ENCODE assay signal across 8 mouse cellular contexts in the genomic region with DNA sequence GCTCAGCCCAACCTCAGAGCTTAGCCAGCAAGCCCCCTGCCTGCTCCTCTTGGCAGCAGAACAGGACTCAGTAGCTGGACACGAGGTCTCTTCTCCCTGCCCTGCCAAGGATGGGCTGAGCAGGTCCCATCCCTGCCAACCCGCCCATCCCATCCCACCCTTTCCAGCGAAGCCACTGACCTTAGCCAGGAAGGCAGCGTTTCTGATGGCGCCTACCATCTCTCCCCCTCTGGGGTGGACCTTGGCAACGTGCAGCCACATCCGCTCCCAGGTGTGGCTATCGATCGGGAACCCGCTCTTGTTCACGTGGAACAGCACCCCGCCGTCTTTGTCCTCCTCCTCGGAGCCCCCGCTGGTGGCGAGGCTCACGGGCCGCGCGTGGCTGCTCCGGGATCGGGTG. TPM values are rescaled to one million over a fixed set of nuclear protein-coding genes. Genes with fewer than 3 reads are reported as not detected.
A peak's percentile ranks its signal among the peaks of the same experiment; 100 is the strongest.
DNase-seq lines count a peak whose midpoint lies in the region; ATAC-seq lines count a peak whose summit lies in the region.

No protein-coding gene starts in this region.

- H3K9me3 ChIP-seq in embryonic facial prominence, embryonic 11.5 days (replicated peaks; ENCODE audit: control insufficient read depth, low read length), result no peaks in the 10 kb centered on the region
- H3K9me3 ChIP-seq in intestine, embryonic 14.5 days (ENCODE audit: control insufficient read depth, low read length), result no peaks in the 10 kb centered on the region
- no peaks in the 10 kb centered on the region for H3K9me3 ChIP-seq in neural tube, embryonic 12.5 days

- H3K27ac ChIP-seq in embryonic facial prominence, embryonic 11.5 days (replicated peaks; ENCODE audit: low read depth, low read length), result no peak overlapping the region
- peak overlapping the region; percentile 93; the same call in 1 of the 2 replicates for H3K27ac ChIP-seq in intestine, embryonic 14.5 days (ENCODE audit: low read depth)
- peak overlapping the region; percentile 83 for H3K27ac ChIP-seq in neural tube, embryonic 12.5 days

- H3K9ac ChIP-seq in embryonic facial prominence, embryonic 11.5 days (replicated peaks; ENCODE audit: low read length), result peak overlapping the region; percentile 92
- peak overlapping the region; percentile 54 for H3K9ac ChIP-seq in intestine, embryonic 14.5 days (ENCODE audit: low read length)
- H3K9ac ChIP-seq in neural tube, embryonic 12.5 days, result peak overlapping the region; percentile 90

- H3K4me2 ChIP-seq in embryonic facial prominence, embryonic 11.5 days (ENCODE audit: low read depth, low read length), result peak overlapping the region; percentile 75
- H3K4me2 ChIP-seq in intestine, embryonic 14.5 days (ENCODE audit: low read length), result peak overlapping the region; percentile 97
- H3K4me2 ChIP-seq in neural tube, embryonic 12.5 days (replicated peaks), result peak overlapping the region; percentile 98

- H3K36me3 ChIP-seq in embryonic facial prominence, embryonic 11.5 days (replicated peaks; ENCODE audit: control insufficient read depth, insufficient read depth, low read depth, low read length), result no peaks in the 10 kb centered on the region
- H3K36me3 ChIP-seq in intestine, embryonic 14.5 days (ENCODE audit: control insufficient read depth, insufficient read depth, low read length), result peaks cover 31% of the 10 kb centered on the region
- H3K36me3 ChIP-seq in neural tube, embryonic 12.5 days, result peaks cover 21% of the 10 kb centered on the region

- peak; percentile 87 for DNase-seq in left cerebral cortex, postnatal 4 days
- DNase-seq in left cerebral cortex, postnatal 10 days (ENCODE audit: extremely low spot score in 1 of 2, low spot score in 2 of 2), result no peak
- DNase-seq in embryonic facial prominence, embryonic 11.5 days (ENCODE audit: low spot score), result peak; percentile 26
- peak; percentile 79 for DNase-seq in intestine, embryonic 14.5 days (ENCODE audit: low spot score)
- DNase-seq in ovary, postnatal 10 days (ENCODE audit: low spot score), result no peak
- no peak for DNase-seq in adrenal gland, adult 18-20 months (ENCODE audit: low spot score in 2 of 2)
- no peak for DNase-seq in urinary bladder, postnatal 36 days (ENCODE audit: low spot score in 2 of 2)

- H3K4me1 ChIP-seq in embryonic facial prominence, embryonic 11.5 days (ENCODE audit: control insufficient read depth, insufficient read depth, low read length), result peaks cover 4% of the 10 kb centered on the region
- H3K4me1 ChIP-seq in intestine, embryonic 14.5 days (replicated peaks; ENCODE audit: control insufficient read depth, insufficient read depth, low read length), result peaks cover 21% of the 10 kb centered on the region
- peaks cover 28% of the 10 kb centered on the region for H3K4me1 ChIP-seq in neural tube, embryonic 12.5 days

- WGBS in embryonic facial prominence, embryonic 11.5 days, result under 1% methylated on average over 22 of the region's 22 CpGs
- 0% methylated on average over 22 of the region's 22 CpGs for WGBS in intestine, embryonic 14.5 days
- WGBS in neural tube, embryonic 12.5 days, result under 1% methylated on average over 22 of the region's 22 CpGs

- ATAC-seq in embryonic facial prominence, embryonic 11.5 days (replicated peaks; ENCODE audit: insufficient number of reproducible peaks, low FRiP score, low TSS enrichment, low read depth), result no peak
- ATAC-seq in intestine, embryonic 14.5 days (replicated peaks; ENCODE audit: low FRiP score, low TSS enrichment, low read depth), result no peak
- peak; percentile 14; the same call in 1 of the 2 replicates for ATAC-seq in neural tube, embryonic 12.5 days (ENCODE audit: low FRiP score, low read depth)

- intact Hi-C loops in left cerebral cortex, postnatal 4 days (cut with DNase I), result no loop called here
- intact Hi-C loops in left cerebral cortex, postnatal 10 days (cut with DNase I), result no loop called here

- H3K4me3 ChIP-seq in embryonic facial prominence, embryonic 11.5 days (ENCODE audit: low read depth, low read length), result peak overlapping the region; percentile 73
- H3K4me3 ChIP-seq in intestine, embryonic 14.5 days (ENCODE audit: low read depth, low read length), result peak overlapping the region; percentile 72
- peak overlapping the region; percentile 75 for H3K4me3 ChIP-seq in neural tube, embryonic 12.5 days

- no peaks in the 10 kb centered on the region for H3K27me3 ChIP-seq in embryonic facial prominence, embryonic 11.5 days (ENCODE audit: control insufficient read depth, insufficient read depth, low read length)
- no peaks in the 10 kb centered on the region for H3K27me3 ChIP-seq in intestine, embryonic 14.5 days (replicated peaks; ENCODE audit: control insufficient read depth, insufficient read depth, low read length)
- H3K27me3 ChIP-seq in neural tube, embryonic 12.5 days (replicated peaks), result no peaks in the 10 kb centered on the region

RNA-seq across cellular contexts. Expression of gene Vash2, which starts 1.1 kb away (rescaled TPM):
- 10 to 100 TPM; 63.8 to 72.2 TPM for total RNA-seq in left cerebral cortex, postnatal 4 days (2021)
- 10 to 100 TPM in 1 of 2 experiments, 1 to 10 TPM in 1; 9.9 to 11.9 TPM for total RNA-seq in left cerebral cortex, postnatal 10 days (2021)
- polyA plus RNA-seq in embryonic facial prominence, embryonic 11.5 days (2014; fragmentation: Nextera tagmentation; extraction: Ambion mirVana), result 80.6 and 88.3 TPM in 2 replicates
- 32.7 and 38.9 TPM in 2 replicates for polyA plus RNA-seq in intestine, embryonic 14.5 days (2014; fragmentation: Nextera tagmentation; extraction: Ambion mirVana)
- polyA plus RNA-seq in neural tube, embryonic 12.5 days (2016; fragmentation: Nextera tagmentation; extraction: Ambion mirVana), result 82.5 and 82.9 TPM in 2 replicates
- under 1 TPM in 1 of 2 experiments, not detected in 1; 0.22 TPM for total RNA-seq in adrenal gland, adult 18-20 months (2021)

RNA-seq across cellular contexts. Expression of gene Flvcr1, which starts 48.0 kb away (rescaled TPM):
- total RNA-seq in left cerebral cortex, postnatal 4 days (2021), result 10 to 100 TPM; 27.0 to 27.6 TPM
- 10 to 100 TPM; 18.3 to 18.5 TPM for total RNA-seq in left cerebral cortex, postnatal 10 days (2021)
- 10.0 and 10.5 TPM in 2 replicates for polyA plus RNA-seq in embryonic facial prominence, embryonic 11.5 days (2014; fragmentation: Nextera tagmentation; extraction: Ambion mirVana)
- 8.4 and 9.5 TPM in 2 replicates for polyA plus RNA-seq in intestine, embryonic 14.5 days (2014; fragmentation: Nextera tagmentation; extraction: Ambion mirVana)
- polyA plus RNA-seq in neural tube, embryonic 12.5 days (2016; fragmentation: Nextera tagmentation; extraction: Ambion mirVana), result 8.4 and 9.6 TPM in 2 replicates
- total RNA-seq in adrenal gland, adult 18-20 months (2021), result 10 to 100 TPM in 1 of 2 experiments, 1 to 10 TPM in 1; 9.9 to 14.6 TPM

RNA-seq across cellular contexts. Expression of gene Angel2, which starts 53.1 kb away (rescaled TPM):
- total RNA-seq in left cerebral cortex, postnatal 4 days (2021), result 10 to 100 TPM; 58.2 to 60.0 TPM
- 10 to 100 TPM; 60.9 to 63.8 TPM for total RNA-seq in left cerebral cortex, postnatal 10 days (2021)
- polyA plus RNA-seq in embryonic facial prominence, embryonic 11.5 days (2014; fragmentation: Nextera tagmentation; extraction: Ambion mirVana), result 53.6 and 57.7 TPM in 2 replicates
- polyA plus RNA-seq in intestine, embryonic 14.5 days (2014; fragmentation: Nextera tagmentation; extraction: Ambion mirVana), result 37.0 and 38.0 TPM in 2 replicates
- polyA plus RNA-seq in neural tube, embryonic 12.5 days (2016; fragmentation: Nextera tagmentation; extraction: Ambion mirVana), result 65.3 and 66.0 TPM in 2 replicates
- total RNA-seq in adrenal gland, adult 18-20 months (2021), result 10 to 100 TPM; 44.7 to 47.7 TPM

RNA-seq across cellular contexts. Expression of gene Spata45, which starts 58.4 kb away (rescaled TPM):
- total RNA-seq in left cerebral cortex, postnatal 4 days (2021), result not detected
- not detected for total RNA-seq in left cerebral cortex, postnatal 10 days (2021)
- not detected in 2 replicates for polyA plus RNA-seq in embryonic facial prominence, embryonic 11.5 days (2014; fragmentation: Nextera tagmentation; extraction: Ambion mirVana)
- polyA plus RNA-seq in intestine, embryonic 14.5 days (2014; fragmentation: Nextera tagmentation; extraction: Ambion mirVana), result not detected in 2 replicates
- 0.53 TPM in 1 of 2 replicates, not detected in the other for polyA plus RNA-seq in neural tube, embryonic 12.5 days (2016; fragmentation: Nextera tagmentation; extraction: Ambion mirVana)
- not detected for total RNA-seq in adrenal gland, adult 18-20 months (2021)

Comparison
In these comparisons a context has a peak if more than half of its experiments do, and no peak if none do; other contexts are left out.
1. DNase-seq: peak in left cerebral cortex, postnatal 4 days (single experiment), embryonic facial prominence, embryonic 11.5 days (single experiment) and intestine, embryonic 14.5 days (single experiment); none in left cerebral cortex, postnatal 10 days (0 of 2), ovary, postnatal 10 days (single experiment), adrenal gland, adult 18-20 months (0 of 2) and urinary bladder, postnatal 36 days (0 of 2).
2. RNA of gene Vash2, which starts 1.1 kb away (total RNA-seq): 63.8 to 72.2 TPM in left cerebral cortex, postnatal 4 days and 9.9 to 11.9 TPM in left cerebral cortex, postnatal 10 days; 0.22 TPM in adrenal gland, adult 18-20 months; every median in the first group is over 4 times any median in the second.
3. Peak in every context shown above with its lines, with median percentiles within 50 percentile points of each other: H3K4me2 ChIP-seq, H3K4me3 ChIP-seq and H3K9ac ChIP-seq.